Mouse (Mus musculus) embryonic facial prominence, embryonic 12.5 days (tissue): ENCODE measurements around the gene Gm17660. TPM values are rescaled to one million over a fixed set of nuclear protein-coding genes. Genes with fewer than 3 reads are reported as not detected.
A peak's percentile ranks its signal among the peaks of the same experiment; 100 is the strongest.

Source experiments
- ATAC-seq: fragments of 200-750 bp; cut with Nextera tagmentation; 2 replicates; pipeline ENCODE4 v1.8.0; 2017; ENCODE audit not compliant: insufficient number of reproducible peaks, insufficient read depth, low FRiP score, low TSS enrichment
- H3K27ac ChIP-seq: fragments of 300-500 bp; sonication (generic); 2 replicates; pipeline ENCODE4 v1.5.1; 2016; ENCODE audit warnings: mild to moderate bottlenecking
- H3K27me3 ChIP-seq: fragments of 300-500 bp; sonication (generic); 2 replicates; pipeline ENCODE4 v1.6.1; 2016; ENCODE audit warnings: mild to moderate bottlenecking, moderate library complexity
- H3K36me3 ChIP-seq: fragments of 300-500 bp; sonication (generic); 2 replicates; pipeline ENCODE4 v1.6.1; 2016; ENCODE audit warnings: mild to moderate bottlenecking
- H3K4me1 ChIP-seq: fragments of 300-500 bp; sonication (generic); 2 replicates; pipeline ENCODE4 v1.6.1; 2016
- H3K4me2 ChIP-seq: fragments of 300-500 bp; sonication (generic); replicated peaks from 2 replicates; pipeline ENCODE4 v1.6.1; 2016; ENCODE audit warnings: mild to moderate bottlenecking, moderate library complexity
- H3K4me3 ChIP-seq: fragments of 300-500 bp; sonication (generic); 2 replicates; pipeline ENCODE4 v1.5.1; 2016; ENCODE audit warnings: mild to moderate bottlenecking
- H3K9ac ChIP-seq: fragments of 300-500 bp; sonication (generic); 2 replicates; pipeline ENCODE4 v1.6.1; 2016; ENCODE audit warnings: mild to moderate bottlenecking, moderate library complexity
- H3K9me3 ChIP-seq: fragments of 300-500 bp; sonication (generic); 2 replicates; pipeline ENCODE4 v1.6.1; 2016; ENCODE audit warnings: mild to moderate bottlenecking, moderate library complexity
- WGBS: fragments of 180-500 bp; shearing (Covaris S2); methylation state at CpG from one replicate; pipeline ENCODE4 v1.1.7; 2016; 5-methylcytosine and 5-hydroxymethylcytosine counted together
- polyA plus RNA-seq: library from polyadenylated mRNA; unstranded; fragments of >200 nt; fragmentation: Nextera tagmentation; extraction: Ambion mirVana; gene quantifications from 2 replicates; pipeline ENCODE4 v1.2.1, GENCODE M21; 2016

Gm17660 gene
- polyA plus RNA-seq, result not detected in 2 replicates

DNA sequence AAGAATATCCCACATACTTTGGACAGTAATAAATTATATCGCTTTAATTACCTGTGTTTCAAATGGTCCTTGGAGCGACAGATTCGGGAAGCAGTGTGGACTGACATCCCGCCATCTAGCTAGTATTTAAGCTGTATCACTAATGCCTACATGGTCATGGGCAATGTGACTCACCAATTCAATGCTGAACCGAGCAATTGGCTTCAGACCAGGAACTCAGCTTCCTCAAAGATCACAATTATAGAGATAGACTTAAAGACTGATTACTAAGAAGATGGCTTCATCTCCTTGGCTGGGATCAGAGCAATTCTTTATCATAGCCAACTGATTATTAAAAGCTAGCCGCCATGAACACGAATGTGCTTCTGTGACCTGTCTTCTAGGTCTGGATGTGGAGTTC lies at the start of gene Gm17660:
Gene Gm17660 (minus strand): TSS at position 101 of the 400 bp plus-strand sequence.
- peaks cover 3% of the 10 kb centered on the region for H3K4me1 ChIP-seq
- H3K36me3 ChIP-seq, result no peaks in the 10 kb centered on the region
- no peaks in the 10 kb centered on the region for H3K9me3 ChIP-seq
- no peak within 1 kb of the TSS for H3K4me3 ChIP-seq
- no peak within 1 kb of the TSS for H3K9ac ChIP-seq
- 92% methylated on average over 7 of the region's 7 CpGs for WGBS
- no peak for ATAC-seq
- no peaks in the 10 kb centered on the region for H3K27me3 ChIP-seq
- H3K4me2 ChIP-seq, result no peak within 1 kb of the TSS
- no peak within 1 kb of the TSS for H3K27ac ChIP-seq

DNA sequence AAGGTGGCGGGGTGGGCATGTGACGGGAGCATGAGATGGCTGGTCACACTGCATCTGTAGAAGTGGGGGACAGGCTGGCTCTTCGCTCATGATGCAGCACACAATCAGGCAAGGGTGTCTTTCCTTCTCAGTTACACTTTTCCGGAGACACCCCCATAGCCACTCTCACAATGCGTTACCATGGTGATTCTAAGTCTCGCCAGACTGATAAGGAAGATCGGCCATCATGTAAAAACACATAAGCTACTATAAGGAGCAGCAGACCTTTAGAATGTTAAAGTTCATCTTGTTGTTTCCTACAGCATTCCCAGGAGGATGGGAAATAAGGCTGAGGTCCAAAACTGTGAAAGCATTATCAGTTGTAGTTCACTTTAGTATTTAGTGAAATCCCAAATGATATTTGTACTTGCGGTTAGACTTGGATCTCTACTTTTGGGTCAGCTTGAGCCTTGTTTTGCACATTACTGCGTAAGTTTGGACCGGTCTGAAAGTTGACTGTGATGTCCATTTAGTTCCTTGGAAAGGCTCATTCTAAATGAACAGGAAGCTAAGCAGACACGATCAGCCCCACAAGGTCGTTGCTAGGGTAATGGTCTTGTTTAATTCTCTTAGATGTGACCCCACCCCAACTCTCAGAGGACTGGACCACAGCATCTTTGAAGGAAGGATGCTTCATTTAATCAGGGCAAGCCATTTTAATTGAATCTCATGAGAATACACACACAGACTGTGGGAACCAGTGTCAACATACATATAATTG lies 49.3 kb upstream of the Gm17660 start:
- no peak overlapping the region for H3K4me3 ChIP-seq
- H3K27me3 ChIP-seq, result no peaks in the 10 kb centered on the region
- H3K4me1 ChIP-seq, result peaks cover 8% of the 10 kb centered on the region
- no peaks in the 10 kb centered on the region for H3K36me3 ChIP-seq
- no peak overlapping the region for H3K9ac ChIP-seq
- H3K4me2 ChIP-seq, result no peak overlapping the region
- 86% methylated on average over 12 of the region's 12 CpGs for WGBS
- H3K27ac ChIP-seq, result no peak overlapping the region
- ATAC-seq, result no peak
- no peaks in the 10 kb centered on the region for H3K9me3 ChIP-seq

DNA sequence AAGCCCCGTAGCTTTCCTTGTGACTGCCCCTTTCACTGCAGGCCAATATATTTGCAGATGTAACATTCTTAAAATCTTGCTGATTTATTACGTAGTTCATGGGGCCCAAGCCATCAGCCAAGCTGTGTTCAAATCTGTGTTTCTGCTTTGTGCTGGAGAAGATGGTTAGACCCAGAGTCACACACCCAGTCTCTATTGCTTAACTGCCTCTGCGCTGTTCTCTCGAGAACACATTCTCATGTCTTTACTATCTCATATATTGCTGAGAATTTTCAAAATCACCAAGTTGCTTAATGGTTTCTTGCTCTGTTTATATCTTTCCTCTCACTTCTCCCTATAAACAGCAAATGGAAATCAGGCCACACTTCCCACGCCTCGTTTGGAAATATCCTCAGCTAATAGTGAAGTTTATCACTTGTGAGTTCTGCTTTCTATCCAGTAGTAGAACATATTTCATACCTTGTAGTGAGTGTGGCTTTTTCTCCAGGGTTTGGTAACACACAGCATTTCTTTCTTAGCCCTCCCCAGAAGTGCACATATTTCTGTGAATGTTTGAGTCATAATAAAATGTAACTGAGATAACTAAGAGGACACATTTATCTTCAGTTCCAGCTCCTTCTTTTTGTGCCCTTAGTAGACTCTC lies 46.7 kb upstream of the Gm17660 start:
- no peak overlapping the region for H3K9ac ChIP-seq
- peaks cover 8% of the 10 kb centered on the region for H3K4me1 ChIP-seq
- H3K27ac ChIP-seq, result no peak overlapping the region
- no peak overlapping the region for H3K4me3 ChIP-seq
- H3K4me2 ChIP-seq, result no peak overlapping the region
- no peaks in the 10 kb centered on the region for H3K36me3 ChIP-seq
- ATAC-seq, result no peak
- 88% methylated on average over 6 of the region's 6 CpGs for WGBS
- H3K27me3 ChIP-seq, result no peaks in the 10 kb centered on the region
- no peaks in the 10 kb centered on the region for H3K9me3 ChIP-seq

DNA sequence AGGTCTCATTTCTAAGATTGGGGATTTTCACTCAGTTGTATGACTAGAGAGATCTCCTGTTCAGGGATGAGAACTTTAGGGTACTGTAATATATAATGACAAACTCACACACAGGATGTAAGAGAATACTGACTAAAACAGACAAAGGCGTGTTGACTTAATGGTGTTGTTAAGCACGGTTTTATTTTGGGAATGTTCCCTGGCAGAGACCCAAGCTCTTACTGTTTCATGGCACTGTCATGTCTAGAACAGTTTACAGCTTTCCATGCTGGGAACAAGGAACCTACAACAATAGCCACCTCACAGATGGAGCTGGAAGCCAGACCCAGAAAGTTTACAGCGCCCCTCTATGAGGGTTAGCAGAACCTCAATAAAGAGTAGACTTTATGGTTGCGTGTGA lies 38.5 kb upstream of the Gm17660 start:
- no peak overlapping the region for H3K9ac ChIP-seq
- peaks cover 19% of the 10 kb centered on the region for H3K4me1 ChIP-seq
- no peak overlapping the region for H3K4me2 ChIP-seq
- no peak for ATAC-seq
- H3K36me3 ChIP-seq, result no peaks in the 10 kb centered on the region
- H3K27me3 ChIP-seq, result no peaks in the 10 kb centered on the region
- no peak overlapping the region for H3K27ac ChIP-seq
- 89% methylated on average over 4 of the region's 4 CpGs for WGBS
- H3K4me3 ChIP-seq, result no peak overlapping the region
- H3K9me3 ChIP-seq, result no peaks in the 10 kb centered on the region

DNA sequence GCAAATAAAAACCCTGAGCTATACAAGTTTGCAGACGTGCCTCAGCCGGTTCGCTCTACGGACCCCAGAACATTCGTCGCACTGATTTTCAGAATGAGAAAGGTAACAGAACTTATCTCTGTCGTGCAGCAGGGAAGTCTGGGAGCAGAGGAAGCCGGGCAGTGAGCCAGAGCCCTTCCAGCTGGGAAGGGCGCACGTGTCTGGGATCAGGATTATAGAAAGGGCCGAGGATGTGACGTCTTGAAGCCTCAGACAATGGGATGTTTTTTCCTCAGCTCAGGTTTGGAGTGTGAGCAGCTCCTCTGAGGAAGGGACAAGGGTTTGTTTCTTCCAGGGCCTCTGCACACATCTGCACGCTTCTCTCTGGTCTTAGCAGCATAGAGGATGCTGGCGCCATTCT lies 37.7 kb upstream of the Gm17660 start:
- Histone ChIP-seq H3K4me2 (no peak overlapping the region), H3K9ac (no peak overlapping the region), H3K36me3 (no peaks in the 10 kb centered on the region), H3K27ac (peak overlapping the region; percentile 32; the same call in 1 of the 2 replicates), H3K4me3 (no peak overlapping the region), H3K9me3 (no peaks in the 10 kb centered on the region), H3K27me3 (no peaks in the 10 kb centered on the region), H3K4me1 (peaks cover 25% of the 10 kb centered on the region)
- ATAC-seq, result no peak
- 60% methylated on average over 14 of the region's 14 CpGs for WGBS

DNA sequence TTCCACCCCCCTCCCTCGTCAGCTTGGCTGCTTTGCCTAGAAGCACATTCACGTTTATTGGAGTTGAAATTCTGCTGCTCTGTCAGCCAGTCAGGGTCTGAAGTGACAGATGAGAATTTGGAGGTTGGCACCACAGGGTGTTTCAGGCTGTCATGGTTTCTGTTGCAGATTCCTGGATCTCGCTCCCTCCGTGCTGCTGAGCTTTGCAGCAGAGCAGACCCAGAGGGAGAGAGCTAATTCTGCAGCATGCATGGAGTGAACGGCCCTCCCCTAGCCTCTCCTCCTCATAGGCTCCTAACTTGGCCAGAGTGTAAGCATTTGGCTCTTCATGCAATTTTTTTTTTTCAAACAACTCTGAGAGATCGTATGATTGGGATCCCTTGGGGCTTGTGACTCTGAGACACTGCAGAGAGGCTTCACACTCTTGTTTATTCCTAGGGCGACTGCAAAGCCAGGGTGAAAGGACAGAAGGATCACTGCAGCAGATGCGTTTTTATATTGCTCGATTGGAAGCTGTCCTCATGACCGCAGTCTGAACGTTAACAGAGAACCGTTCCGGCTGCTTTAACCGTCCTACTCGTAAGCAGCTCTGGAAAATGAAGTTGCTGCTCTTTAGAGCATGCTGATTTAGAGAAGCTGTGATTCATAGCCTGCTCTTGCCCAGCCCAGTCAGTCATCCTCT lies 36.2 kb upstream of the Gm17660 start, which contains the start of gene Sparcl1:
Gene Sparcl1 (minus strand): TSS at position 243 of the 682 bp plus-strand sequence.
- H3K9ac ChIP-seq, result 0 out of 2 replicates have a peak within 1 kb of the TSS, but pooled peaks have one; percentile 4
- WGBS, result 23% methylated on average over 15 of the region's 15 CpGs
- H3K9me3 ChIP-seq, result no peaks in the 10 kb centered on the region
- no peaks in the 10 kb centered on the region for H3K27me3 ChIP-seq
- H3K4me3 ChIP-seq, result peak within 1 kb of the TSS; percentile 17
- no peaks in the 10 kb centered on the region for H3K36me3 ChIP-seq
- H3K27ac ChIP-seq, result peak within 1 kb of the TSS; percentile 75
- peak within 1 kb of the TSS; percentile 34 for H3K4me2 ChIP-seq
- ATAC-seq, result no peak
- H3K4me1 ChIP-seq, result peaks cover 39% of the 10 kb centered on the region

DNA sequence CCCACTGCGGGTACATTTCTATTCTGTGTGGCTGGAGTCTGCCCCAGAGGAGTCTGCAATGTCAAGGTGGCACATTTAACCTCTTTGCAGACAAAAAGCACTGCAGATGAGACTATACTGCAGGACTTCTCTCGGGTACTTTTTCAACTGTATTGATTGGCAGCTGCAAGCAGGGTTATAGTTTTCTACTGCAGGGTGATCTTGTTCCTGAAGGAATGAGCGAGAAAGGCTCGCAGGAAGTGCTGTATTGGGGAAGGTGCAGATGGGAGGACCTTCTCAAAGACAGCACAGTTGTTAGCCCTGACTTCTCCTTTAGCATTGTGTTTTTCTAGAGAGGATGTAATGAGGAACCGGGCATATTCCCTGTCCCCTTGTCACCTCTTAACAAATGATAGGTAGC lies 35.1 kb upstream of the Gm17660 start:
- Histone ChIP-seq H3K36me3 (no peaks in the 10 kb centered on the region), H3K27ac (peak overlapping the region; percentile 75), H3K4me1 (peaks cover 50% of the 10 kb centered on the region), H3K9ac (0 out of 2 replicates have a peak overlapping the region, but pooled peaks have one; percentile 2), H3K27me3 (no peaks in the 10 kb centered on the region), H3K9me3 (no peaks in the 10 kb centered on the region), H3K4me2 (peak overlapping the region; percentile 34), H3K4me3 (peak overlapping the region; percentile 7; the same call in 1 of the 2 replicates)
- ATAC-seq, result no peak
- 16% methylated on average over 5 of the region's 5 CpGs for WGBS

DNA sequence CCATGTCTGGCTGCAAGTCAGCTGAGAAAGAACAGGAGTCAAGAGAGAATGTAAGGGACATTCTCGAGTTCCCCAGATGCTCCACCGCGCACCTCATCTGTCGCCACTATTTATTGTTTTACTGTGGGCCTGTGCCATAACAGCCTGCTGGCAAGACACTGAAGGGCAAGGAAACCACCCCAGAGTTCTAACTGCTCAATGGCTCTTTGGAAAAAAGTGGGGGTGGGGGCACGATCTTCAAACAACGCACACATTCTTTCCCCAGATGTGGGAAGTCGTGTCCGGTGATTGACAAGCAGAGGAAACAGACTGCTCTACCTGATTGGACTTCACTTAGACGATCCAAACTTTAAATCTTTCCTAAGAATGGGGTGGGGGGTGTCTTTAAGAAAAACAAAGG lies 34.6 kb upstream of the Gm17660 start:
- 9% methylated on average over 9 of the region's 9 CpGs for WGBS
- Histone ChIP-seq H3K4me1 (peaks cover 51% of the 10 kb centered on the region), H3K9ac (0 out of 2 replicates have a peak overlapping the region, but pooled peaks have one; percentile 2), H3K27ac (peak overlapping the region; percentile 75; the same call in 1 of the 2 replicates), H3K36me3 (no peaks in the 10 kb centered on the region), H3K4me2 (peak overlapping the region; percentile 34), H3K4me3 (0 out of 2 replicates have a peak overlapping the region, but pooled peaks have one; percentile 7), H3K9me3 (no peaks in the 10 kb centered on the region), H3K27me3 (no peaks in the 10 kb centered on the region)
- no peak for ATAC-seq

DNA sequence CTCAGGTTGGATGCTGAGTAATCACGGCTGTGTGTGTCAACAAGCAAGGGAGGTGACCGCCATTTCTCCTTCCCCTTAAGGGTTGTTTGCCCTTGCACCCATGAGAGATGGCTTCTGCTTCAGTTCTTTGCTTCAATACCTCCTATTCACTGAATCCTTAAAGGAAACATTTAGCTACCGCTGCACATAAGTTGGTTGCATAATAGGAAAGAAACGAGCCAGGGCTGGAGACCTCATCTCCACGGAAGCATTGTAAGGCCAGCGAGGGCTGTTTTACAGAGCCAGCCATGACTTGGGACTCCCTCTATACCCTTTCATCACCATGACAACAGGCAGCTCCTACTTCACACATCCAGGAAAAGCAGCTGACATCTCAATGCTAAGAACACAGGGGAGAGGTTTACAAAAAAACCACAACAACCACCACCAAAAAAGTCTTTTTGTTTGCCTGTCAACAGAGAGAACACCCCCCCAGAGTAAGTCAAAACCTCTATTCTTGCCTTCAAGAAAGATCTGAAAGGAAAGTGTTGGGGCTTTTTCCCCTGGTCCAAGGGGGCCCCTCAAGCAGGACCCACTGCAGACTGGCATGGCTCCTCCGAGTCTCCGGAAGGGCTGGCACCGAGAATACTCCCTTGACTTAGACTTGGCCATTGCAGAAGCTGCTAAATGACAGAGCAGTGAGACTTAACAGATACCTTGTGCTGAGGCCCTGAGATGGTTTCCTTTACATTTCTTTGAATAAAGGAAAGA lies 32.9 kb upstream of the Gm17660 start:
- Histone ChIP-seq H3K4me2 (peak overlapping the region; percentile 12; the same call in 1 of the 2 replicates), H3K4me3 (no peak overlapping the region), H3K9me3 (no peaks in the 10 kb centered on the region), H3K4me1 (peaks cover 51% of the 10 kb centered on the region), H3K27ac (peak overlapping the region; percentile 67; the same call in 1 of the 2 replicates), H3K9ac (no peak overlapping the region), H3K27me3 (no peaks in the 10 kb centered on the region), H3K36me3 (no peaks in the 10 kb centered on the region)
- WGBS, result 46% methylated on average over 9 of the region's 9 CpGs
- no peak for ATAC-seq

DNA sequence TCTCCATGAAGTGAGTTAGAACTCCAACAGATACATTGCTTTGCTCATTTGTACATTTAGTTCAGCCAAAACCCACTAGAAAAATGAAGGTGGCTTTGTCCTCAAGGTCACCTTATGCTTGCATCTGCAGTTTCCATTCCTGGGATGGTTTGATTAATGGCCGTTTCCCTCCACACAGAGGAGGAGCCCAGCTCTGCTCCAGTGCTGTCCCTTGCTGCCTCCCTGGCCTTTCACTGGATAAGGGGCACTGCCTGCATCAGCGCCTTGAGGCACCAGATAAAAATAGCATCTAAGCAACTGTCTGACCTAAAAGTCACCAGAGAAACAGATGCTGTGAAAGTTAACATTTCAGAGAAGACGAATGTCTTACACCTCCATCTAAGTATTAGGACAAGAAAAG lies 32.1 kb upstream of the Gm17660 start:
- no peak overlapping the region for H3K4me3 ChIP-seq
- H3K36me3 ChIP-seq, result no peaks in the 10 kb centered on the region
- H3K9me3 ChIP-seq, result no peaks in the 10 kb centered on the region
- H3K9ac ChIP-seq, result no peak overlapping the region
- peak overlapping the region; percentile 67 for H3K27ac ChIP-seq
- peak overlapping the region; percentile 46 for H3K4me2 ChIP-seq
- no peak for ATAC-seq
- peaks cover 51% of the 10 kb centered on the region for H3K4me1 ChIP-seq
- WGBS, result 36% methylated on average over 3 of the region's 3 CpGs
- H3K27me3 ChIP-seq, result no peaks in the 10 kb centered on the region

DNA sequence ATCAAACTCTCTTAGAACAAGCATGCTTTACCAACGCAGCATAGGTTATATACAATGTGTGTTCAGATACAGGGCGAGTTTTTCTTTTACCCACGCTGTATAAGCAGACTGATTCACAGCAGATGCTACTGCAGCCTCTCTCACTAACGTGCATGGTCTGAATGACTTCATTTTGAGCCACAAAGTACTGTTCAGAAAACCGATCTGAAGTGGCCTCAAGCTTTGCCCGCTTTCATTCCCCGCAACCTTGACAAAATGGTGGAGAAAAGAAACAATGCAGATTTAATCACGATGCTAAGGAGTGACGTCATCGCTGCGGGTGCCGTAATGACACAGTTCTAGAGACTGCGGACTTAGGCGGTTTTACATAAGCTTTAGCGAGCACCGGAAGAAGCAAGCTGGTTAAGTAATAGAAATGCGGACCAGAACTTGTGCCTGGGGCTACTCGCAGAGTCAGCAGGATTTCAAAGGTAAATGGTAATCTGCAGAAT lies 31.5 kb upstream of the Gm17660 start:
- peak overlapping the region; percentile 67 for H3K27ac ChIP-seq
- peak overlapping the region; percentile 46 for H3K4me2 ChIP-seq
- H3K27me3 ChIP-seq, result no peaks in the 10 kb centered on the region
- H3K4me1 ChIP-seq, result peaks cover 51% of the 10 kb centered on the region
- peak; percentile 54 for ATAC-seq
- H3K4me3 ChIP-seq, result peak overlapping the region; percentile 17
- no peaks in the 10 kb centered on the region for H3K9me3 ChIP-seq
- H3K36me3 ChIP-seq, result no peaks in the 10 kb centered on the region
- H3K9ac ChIP-seq, result 0 out of 2 replicates have a peak overlapping the region, but pooled peaks have one; percentile 27
- WGBS, result 5% methylated on average over 18 of the region's 18 CpGs
